Mouse (Mus musculus): Measurements from ENCODE around the gene Gm10837. TPM values are rescaled to one million over a fixed set of nuclear protein-coding genes. Genes with fewer than 3 reads are reported as not detected.

Gene Gm10837
- polyA plus RNA-seq (2012; ENCODE audit: insufficient read depth, insufficient read length, low replicate concordance, missing spikeins), result not detected in 2 replicates

GRCm38 (mm10) chr14:122490441-122491328 lies at the start of gene Gm10837:
Gene Gm10837, plus strand, starts transcription at chr14:122490586.
- WGBS, result 13% methylated on average over 51 of the region's 51 CpGs
- no peak for TF ChIP-seq POLR2A (IDR thresholded peaks at IDR 0.05; ENCODE audit: insufficient read depth, low read depth, low read length)
- Histone ChIP-seq H3K27ac (ENCODE audit: insufficient read depth, low read depth, low read length) (peak within 1 kb of the TSS; percentile 33; the same call in 1 of the 2 replicates), H3K4me1 (ENCODE audit: control insufficient read depth, insufficient read depth, low read length) (peaks cover 7% of the 10 kb centered on the region; the same call in 1 of the 2 replicates), H3K4me3 (ENCODE audit: insufficient read depth, low read depth, low read length) (peak within 1 kb of the TSS; percentile 27)

DNA sequence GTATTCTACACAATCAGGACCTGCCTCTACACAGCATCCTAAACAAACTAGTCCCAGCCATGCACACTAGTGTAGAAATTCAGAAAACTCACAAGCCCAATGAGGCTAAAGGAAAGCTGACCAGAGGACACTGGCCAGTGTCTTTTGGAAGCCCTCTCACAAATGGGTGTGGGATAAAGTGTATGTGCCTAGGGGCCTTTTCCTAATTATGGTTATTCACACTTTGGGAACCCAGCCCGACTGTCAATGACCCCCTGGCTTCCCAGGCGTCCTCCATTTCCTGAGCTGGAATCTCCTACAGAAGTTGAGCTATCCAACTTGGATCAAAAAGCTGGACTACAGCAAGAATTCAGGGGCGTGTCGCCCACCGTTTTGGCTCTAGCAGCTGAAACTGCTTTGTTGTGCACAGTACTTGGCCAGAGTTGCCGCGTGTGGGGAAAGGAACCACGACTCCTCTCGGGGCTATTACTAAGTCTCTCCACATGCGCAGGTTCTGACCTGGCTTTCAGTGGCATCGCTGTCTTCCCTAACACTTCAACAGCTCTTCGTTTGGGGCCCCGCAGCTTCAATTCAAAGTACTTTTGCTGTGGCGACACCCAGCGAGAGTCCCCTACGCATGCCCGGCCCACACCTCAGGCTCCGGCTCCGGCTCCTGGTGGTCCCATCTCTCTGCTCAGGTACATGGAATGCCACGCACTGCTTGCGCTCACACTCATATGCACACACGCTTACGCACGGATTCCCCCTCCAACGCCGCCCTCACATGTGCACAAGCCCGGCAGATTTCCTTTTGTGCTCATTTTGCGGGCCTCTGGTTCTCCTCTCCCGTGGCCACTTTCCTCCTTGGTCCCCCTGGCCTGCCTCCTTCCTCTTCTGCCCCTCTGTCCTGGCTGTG lies 40.5 kb upstream of the Gm10837 start:
- TF ChIP-seq POLR2A (IDR thresholded peaks at IDR 0.05; ENCODE audit: insufficient read depth, low read depth, low read length) (no peak), CTCF (IDR thresholded peaks at IDR 0.05; ENCODE audit: insufficient read depth, low read depth, low read length) (no peak)
- peak overlapping the region; percentile 41 for H3K4me3 ChIP-seq (ENCODE audit: insufficient read depth, low read depth, low read length)
- H3K27ac ChIP-seq (ENCODE audit: insufficient read depth, low read depth, low read length), result no peak overlapping the region
- WGBS, result 13% methylated on average over 29 of the region's 29 CpGs
- peaks cover 21% of the 10 kb centered on the region for H3K4me1 ChIP-seq (ENCODE audit: control insufficient read depth, insufficient read depth, low read length)

- 2% methylated on average over 59 of the region's 59 CpGs for WGBS
- TF ChIP-seq CTCF (IDR thresholded peaks at IDR 0.05; ENCODE audit: insufficient read depth, low read depth, low read length) (no peak), POLR2A (IDR thresholded peaks at IDR 0.05; ENCODE audit: insufficient read depth, low read depth, low read length) (no peak)
- Histone ChIP-seq H3K4me3 (ENCODE audit: insufficient read depth, low read depth, low read length) (peak within 1 kb of the TSS; percentile 41), H3K27ac (ENCODE audit: insufficient read depth, low read depth, low read length) (no peak within 1 kb of the TSS), H3K4me1 (ENCODE audit: control insufficient read depth, insufficient read depth, low read length) (peaks cover 21% of the 10 kb centered on the region)
Measured at GRCm38 (mm10) chr14:122450496-122451382, 39.6 kb upstream of the Gm10837 start, which contains the start of gene Gm5089. Gene Gm5089, minus strand, starts transcription at chr14:122451115.

DNA sequence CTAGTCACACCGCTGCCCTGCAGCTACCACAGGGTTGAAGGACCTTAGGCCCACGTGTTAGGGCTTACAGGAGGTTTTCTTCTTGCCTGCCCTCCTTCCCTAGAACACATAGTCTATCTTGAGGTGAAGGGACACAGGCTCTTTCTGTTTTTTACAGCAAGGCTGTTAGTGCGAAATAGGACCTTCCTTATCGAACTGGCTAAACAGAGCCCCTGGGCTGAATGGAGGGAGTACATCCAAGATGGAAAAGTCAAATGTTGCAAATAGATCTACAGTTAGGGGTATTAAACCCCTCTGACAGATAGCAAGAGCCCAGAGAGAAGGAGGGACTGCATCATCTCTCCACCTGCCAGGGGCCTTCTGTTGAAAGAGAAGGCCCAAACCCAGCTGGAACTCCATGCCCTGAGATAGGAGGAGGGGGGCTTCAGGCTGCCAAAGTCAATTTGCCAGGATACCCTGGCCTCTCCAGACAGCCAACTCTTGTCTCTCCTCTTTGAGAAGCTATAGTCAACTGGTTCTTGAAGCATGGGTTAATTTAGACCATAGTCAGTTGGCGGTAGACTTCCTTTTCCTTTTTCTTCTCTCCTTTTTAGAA lies 38.7 kb upstream of the Gm10837 start:
- peaks cover 21% of the 10 kb centered on the region for H3K4me1 ChIP-seq (ENCODE audit: control insufficient read depth, insufficient read depth, low read length)
- 87% methylated on average over 5 of the region's 5 CpGs for WGBS
- H3K27ac ChIP-seq (ENCODE audit: insufficient read depth, low read depth, low read length), result no peak overlapping the region
- TF ChIP-seq POLR2A (IDR thresholded peaks at IDR 0.05; ENCODE audit: insufficient read depth, low read depth, low read length), result no peak
- TF ChIP-seq CTCF (IDR thresholded peaks at IDR 0.05; ENCODE audit: insufficient read depth, low read depth, low read length), result no peak
- H3K4me3 ChIP-seq (ENCODE audit: insufficient read depth, low read depth, low read length), result no peak overlapping the region

DNA sequence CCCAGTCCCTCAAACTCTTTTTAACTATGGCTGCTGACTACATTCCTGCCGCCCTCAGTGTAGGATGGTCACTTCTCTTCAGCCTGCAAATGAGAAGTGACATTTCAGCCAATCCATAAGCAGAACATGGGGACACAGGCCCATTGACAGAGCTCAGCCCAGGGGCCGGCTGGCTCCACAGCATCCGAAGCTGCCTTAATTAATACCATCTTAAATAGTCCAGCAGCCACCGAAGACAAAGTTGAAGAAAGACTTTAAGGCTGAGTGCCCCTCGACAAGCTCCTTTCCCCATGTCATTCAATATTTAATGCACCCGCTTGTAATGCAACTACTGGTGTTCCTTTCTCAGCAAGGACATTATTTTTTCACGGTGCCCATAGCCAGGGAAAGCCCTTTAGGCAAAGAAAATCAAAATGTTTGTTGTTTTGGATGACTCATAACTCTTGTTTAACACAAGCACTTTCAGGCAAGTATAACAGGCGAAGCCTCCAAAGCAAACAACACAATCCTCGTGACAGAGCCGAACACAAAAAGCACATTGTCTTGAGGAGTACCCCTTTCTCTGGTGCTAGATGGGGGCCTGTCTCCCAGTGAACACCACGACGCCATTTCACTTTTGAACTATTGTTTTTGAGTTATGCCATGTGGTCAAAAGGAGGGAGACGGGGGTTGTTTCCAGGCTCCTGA lies 37.5 kb upstream of the Gm10837 start:
- no peak for TF ChIP-seq CTCF (IDR thresholded peaks at IDR 0.05; ENCODE audit: insufficient read depth, low read depth, low read length)
- TF ChIP-seq POLR2A (IDR thresholded peaks at IDR 0.05; ENCODE audit: insufficient read depth, low read depth, low read length), result no peak
- H3K27ac ChIP-seq (ENCODE audit: insufficient read depth, low read depth, low read length), result no peak overlapping the region
- H3K4me1 ChIP-seq (ENCODE audit: control insufficient read depth, insufficient read depth, low read length), result peaks cover 21% of the 10 kb centered on the region
- H3K4me3 ChIP-seq (ENCODE audit: insufficient read depth, low read depth, low read length), result no peak overlapping the region
- 51% methylated on average over 13 of the region's 13 CpGs for WGBS

DNA sequence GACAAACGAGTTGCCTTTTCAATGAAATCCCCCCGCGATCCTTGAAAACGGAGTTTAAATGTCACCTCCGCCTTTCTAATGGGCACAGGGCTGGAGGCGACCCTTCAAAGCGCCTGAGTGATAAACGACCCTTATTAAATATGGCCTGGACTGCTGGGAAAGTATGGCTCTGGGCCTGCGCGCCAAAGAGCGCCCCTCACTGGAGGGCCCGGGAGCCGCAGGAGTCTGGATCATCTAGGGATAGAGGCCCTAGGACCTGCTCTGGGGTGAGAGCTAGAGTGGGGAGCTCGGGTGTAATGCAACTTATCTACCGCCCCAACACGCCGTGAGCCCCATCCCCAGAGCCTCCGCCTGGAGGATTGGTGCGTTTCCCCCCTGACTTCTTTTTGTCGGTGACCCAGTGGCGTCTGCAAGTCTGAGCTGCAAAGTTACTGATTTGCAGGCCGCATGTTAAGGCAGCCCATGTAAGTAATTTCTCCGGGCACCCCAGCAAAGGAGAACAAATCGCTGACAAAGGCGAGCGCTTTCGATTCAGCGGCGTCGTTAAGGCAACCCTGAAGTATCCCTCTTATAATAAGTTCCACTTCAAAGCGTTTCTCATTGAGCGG lies 36.9 kb upstream of the Gm10837 start:
- H3K4me1 ChIP-seq (ENCODE audit: control insufficient read depth, insufficient read depth, low read length), result peaks cover 21% of the 10 kb centered on the region
- WGBS, result 13% methylated on average over 32 of the region's 32 CpGs
- TF ChIP-seq CTCF (IDR thresholded peaks at IDR 0.05; ENCODE audit: insufficient read depth, low read depth, low read length) (no peak), POLR2A (IDR thresholded peaks at IDR 0.05; ENCODE audit: insufficient read depth, low read depth, low read length) (no peak)
- no peak overlapping the region for H3K27ac ChIP-seq (ENCODE audit: insufficient read depth, low read depth, low read length)
- H3K4me3 ChIP-seq (ENCODE audit: insufficient read depth, low read depth, low read length), result peak overlapping the region; percentile 2; the same call in 1 of the 2 replicates

DNA sequence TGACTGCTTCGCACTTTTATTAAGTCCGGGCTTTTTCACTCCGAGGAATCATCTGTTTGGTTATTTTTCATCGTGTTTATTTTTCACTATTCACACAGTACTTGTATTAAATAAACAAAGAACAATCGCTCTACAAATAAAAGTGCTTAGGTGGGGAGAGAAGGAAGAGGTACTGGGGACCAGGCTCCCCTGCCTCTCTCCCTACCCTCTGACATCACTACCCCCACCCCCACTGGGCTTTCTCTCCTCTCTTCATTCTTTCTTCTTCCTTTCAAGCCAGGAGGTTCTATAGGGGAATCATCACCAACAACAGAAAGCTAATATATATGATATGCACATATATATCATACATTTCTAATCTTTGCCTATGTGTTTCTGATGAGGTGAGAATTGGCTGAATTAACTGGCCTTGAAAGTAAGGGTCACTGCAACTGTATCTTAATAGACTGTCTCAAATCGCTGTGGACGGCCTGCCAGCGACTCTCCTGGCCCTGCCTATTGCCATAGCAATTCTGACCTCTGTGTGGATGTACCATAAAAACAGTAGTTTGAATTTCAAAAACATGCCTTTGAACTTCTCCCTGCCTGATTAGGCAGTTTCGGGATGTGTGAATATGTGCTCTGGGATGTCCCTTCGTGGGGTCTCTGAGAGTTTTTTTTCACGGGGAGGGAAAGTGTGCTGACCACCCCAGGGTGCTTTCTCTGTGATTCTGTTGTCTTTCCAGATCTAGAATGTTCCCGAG lies 36.2 kb upstream of the Gm10837 start:
- H3K4me1 ChIP-seq (ENCODE audit: control insufficient read depth, insufficient read depth, low read length), result peaks cover 21% of the 10 kb centered on the region
- no peak overlapping the region for H3K4me3 ChIP-seq (ENCODE audit: insufficient read depth, low read depth, low read length)
- H3K27ac ChIP-seq (ENCODE audit: insufficient read depth, low read depth, low read length), result no peak overlapping the region
- 41% methylated on average over 12 of the region's 12 CpGs for WGBS
- TF ChIP-seq CTCF (IDR thresholded peaks at IDR 0.05; ENCODE audit: insufficient read depth, low read depth, low read length) (no peak), POLR2A (IDR thresholded peaks at IDR 0.05; ENCODE audit: insufficient read depth, low read depth, low read length) (no peak)

Data from olfactory bulb, adult 2 months (tissue).